30 mouse cellular contexts compared by ENCODE assay signal in genomic region chr4:109988411-109988810, GRCm38 (mm10). TPM values are rescaled to one million over a fixed set of nuclear protein-coding genes. Genes with fewer than 3 reads are reported as not detected.
DNase-seq lines count a peak whose midpoint lies in the region; ATAC-seq lines count a peak whose summit lies in the region.
"Had no signal": no experiment of that assay in that cellular context is flagged by ENCODE, and none has a peak within 500 bp of the region (broad histone marks: within the 10 kb centered on the region; RNA-seq: fewer than 3 reads in every experiment).

No protein-coding gene starts in this region.

- H3K4me2 ChIP-seq in forebrain, embryonic 11.5 days (ENCODE audit: low read depth, low read length, severe bottlenecking), result 0 out of 2 replicates have a peak overlapping the region, but pooled peaks have one; percentile 8
- H3K4me2 ChIP-seq in forebrain, embryonic 14.5 days (ENCODE audit: low read length), result no peak overlapping the region
- no peak overlapping the region for H3K4me2 ChIP-seq in hindbrain, embryonic 11.5 days (replicated peaks; ENCODE audit: low read depth, low read length)
- no peak overlapping the region for H3K4me2 ChIP-seq in midbrain, embryonic 14.5 days (ENCODE audit: low read length)
- H3K4me2 ChIP-seq in midbrain, embryonic 16.5 days (ENCODE audit: low read length), result no peak overlapping the region
- H3K4me2 ChIP-seq: embryonic facial prominence, embryonic 12.5 days; embryonic facial prominence, embryonic 15.5 days; hindbrain, embryonic 13.5 days; intestine, embryonic 15.5 days had no signal

- H3K36me3 ChIP-seq in forebrain, embryonic 11.5 days (ENCODE audit: control insufficient read depth, insufficient read depth, low read length), result no peaks in the 10 kb centered on the region
- no peaks in the 10 kb centered on the region for H3K36me3 ChIP-seq in forebrain, embryonic 14.5 days (ENCODE audit: control insufficient read depth, insufficient read depth, low read length)
- no peaks in the 10 kb centered on the region for H3K36me3 ChIP-seq in hindbrain, embryonic 11.5 days (ENCODE audit: control insufficient read depth, insufficient read depth, low read length)
- H3K36me3 ChIP-seq in hindbrain, embryonic 10.5 days, result no peaks in the 10 kb centered on the region
- H3K36me3 ChIP-seq in midbrain, embryonic 14.5 days (ENCODE audit: control insufficient read depth, insufficient read depth, low read length), result no peaks in the 10 kb centered on the region
- H3K36me3 ChIP-seq in midbrain, embryonic 16.5 days (ENCODE audit: control insufficient read depth, insufficient read depth, low read length), result no peaks in the 10 kb centered on the region
- H3K36me3 ChIP-seq: embryonic facial prominence, embryonic 12.5 days; embryonic facial prominence, embryonic 15.5 days; G1E; hindbrain, embryonic 13.5 days; intestine, embryonic 15.5 days had no signal

- no peak overlapping the region for H3K9ac ChIP-seq in forebrain, embryonic 11.5 days (ENCODE audit: low read length)
- no peak overlapping the region for H3K9ac ChIP-seq in forebrain, embryonic 14.5 days (ENCODE audit: low read length)
- no peak overlapping the region for H3K9ac ChIP-seq in hindbrain, embryonic 11.5 days (ENCODE audit: low read depth, low read length)
- H3K9ac ChIP-seq in midbrain, embryonic 14.5 days (replicated peaks; ENCODE audit: low read length), result no peak overlapping the region
- no peak overlapping the region for H3K9ac ChIP-seq in midbrain, embryonic 16.5 days (ENCODE audit: low read depth, low read length)
- H3K9ac ChIP-seq: embryonic facial prominence, embryonic 12.5 days; embryonic facial prominence, embryonic 15.5 days; hindbrain, embryonic 13.5 days; intestine, embryonic 15.5 days had no signal

- H3K27me3 ChIP-seq in forebrain, embryonic 11.5 days (ENCODE audit: control insufficient read depth, insufficient read depth, low read length), result peaks cover 47% of the 10 kb centered on the region
- H3K27me3 ChIP-seq in forebrain, embryonic 14.5 days (replicated peaks; ENCODE audit: control insufficient read depth, insufficient read depth, low read length), result peaks cover 34% of the 10 kb centered on the region
- peaks cover 76% of the 10 kb centered on the region for H3K27me3 ChIP-seq in hindbrain, embryonic 11.5 days (ENCODE audit: control insufficient read depth, insufficient read depth, low read length)
- H3K27me3 ChIP-seq in hindbrain, embryonic 10.5 days (ENCODE audit: insufficient read depth, poor library complexity, severe bottlenecking), result peaks cover 98% of the 10 kb centered on the region
- peaks cover 84% of the 10 kb centered on the region for H3K27me3 ChIP-seq in midbrain, embryonic 14.5 days (ENCODE audit: control insufficient read depth, insufficient read depth, low read length)
- H3K27me3 ChIP-seq in midbrain, embryonic 16.5 days (ENCODE audit: control insufficient read depth, insufficient read depth, low read depth, low read length), result peaks cover 59% of the 10 kb centered on the region
- H3K27me3 ChIP-seq: CH12.LX, Patski had no signal

- 6% methylated on average over 5 of the region's 5 CpGs for WGBS in forebrain, embryonic 11.5 days
- 35% methylated on average over 4 of the region's 5 CpGs for WGBS in forebrain, embryonic 14.5 days
- 8% methylated on average over 5 of the region's 5 CpGs for WGBS in hindbrain, embryonic 11.5 days
- WGBS in hindbrain, embryonic 10.5 days, result 8% methylated on average over 5 of the region's 5 CpGs
- WGBS in midbrain, embryonic 14.5 days, result 13% methylated on average over 5 of the region's 5 CpGs
- WGBS in midbrain, embryonic 16.5 days, result 6% methylated on average over 5 of the region's 5 CpGs

- peaks cover 14% of the 10 kb centered on the region for H3K4me1 ChIP-seq in forebrain, embryonic 11.5 days (replicated peaks; ENCODE audit: control insufficient read depth, insufficient read depth, low read length)
- H3K4me1 ChIP-seq in forebrain, embryonic 14.5 days (ENCODE audit: control insufficient read depth, insufficient read depth, low read length), result 0 out of 2 replicates have a peak, but pooled peaks cover 3% of the 10 kb centered on the region
- 0 out of 2 replicates have a peak, but pooled peaks cover 3% of the 10 kb centered on the region for H3K4me1 ChIP-seq in hindbrain, embryonic 11.5 days (replicated peaks; ENCODE audit: control insufficient read depth, insufficient read depth, low read length)
- peaks cover 6% of the 10 kb centered on the region; the same call in 1 of the 2 replicates for H3K4me1 ChIP-seq in hindbrain, embryonic 10.5 days (replicated peaks)
- no peaks in the 10 kb centered on the region for H3K4me1 ChIP-seq in midbrain, embryonic 14.5 days (ENCODE audit: control insufficient read depth, insufficient read depth, low read length)
- no peaks in the 10 kb centered on the region for H3K4me1 ChIP-seq in midbrain, embryonic 16.5 days (ENCODE audit: control insufficient read depth, insufficient read depth, low read length)

- no peaks in the 10 kb centered on the region for H3K9me3 ChIP-seq in forebrain, embryonic 11.5 days (ENCODE audit: control insufficient read depth, low read length)
- H3K9me3 ChIP-seq in forebrain, embryonic 14.5 days (replicated peaks; ENCODE audit: control insufficient read depth, low read length), result no peaks in the 10 kb centered on the region
- no peaks in the 10 kb centered on the region for H3K9me3 ChIP-seq in hindbrain, embryonic 11.5 days (ENCODE audit: control insufficient read depth, low read length)
- H3K9me3 ChIP-seq in hindbrain, embryonic 10.5 days, result no peaks in the 10 kb centered on the region
- H3K9me3 ChIP-seq in midbrain, embryonic 14.5 days (ENCODE audit: control insufficient read depth, low read length), result no peaks in the 10 kb centered on the region
- H3K9me3 ChIP-seq in midbrain, embryonic 16.5 days (replicated peaks; ENCODE audit: control insufficient read depth, low read length, poor library complexity, severe bottlenecking), result no peaks in the 10 kb centered on the region; the same call in 1 of the 2 replicates
- H3K9me3 ChIP-seq: embryonic facial prominence, embryonic 12.5 days; embryonic facial prominence, embryonic 15.5 days; hindbrain, embryonic 13.5 days; intestine, embryonic 15.5 days had no signal

- intact Hi-C loops in heart, postnatal 25 days (cut with DNase I), result no loop called here

- ATAC-seq in forebrain, embryonic 11.5 days (replicated peaks; ENCODE audit: low FRiP score), result no peak
- ATAC-seq in forebrain, embryonic 14.5 days, result no peak
- no peak for ATAC-seq in hindbrain, embryonic 11.5 days (ENCODE audit: low FRiP score)
- ATAC-seq in midbrain, embryonic 14.5 days (ENCODE audit: low FRiP score, low TSS enrichment), result no peak
- no peak for ATAC-seq in midbrain, embryonic 16.5 days
- ATAC-seq: hindbrain, embryonic 16.5 days; intestine, embryonic 15.5 days; Patski had no signal

- no peak overlapping the region for H3K4me3 ChIP-seq in forebrain, embryonic 11.5 days (ENCODE audit: low read depth, low read length)
- H3K4me3 ChIP-seq in forebrain, embryonic 14.5 days (ENCODE audit: low read depth, low read length), result no peak overlapping the region
- H3K4me3 ChIP-seq in hindbrain, embryonic 11.5 days (ENCODE audit: low read depth, low read length), result no peak overlapping the region
- no peak overlapping the region for H3K4me3 ChIP-seq in hindbrain, embryonic 10.5 days
- H3K4me3 ChIP-seq in midbrain, embryonic 14.5 days (replicated peaks; ENCODE audit: low read depth, low read length), result no peak overlapping the region
- H3K4me3 ChIP-seq in midbrain, embryonic 16.5 days (ENCODE audit: low read depth, low read length), result no peak overlapping the region
- H3K4me3 ChIP-seq: embryonic facial prominence, embryonic 12.5 days; embryonic facial prominence, embryonic 15.5 days; hindbrain, embryonic 13.5 days; intestine, embryonic 15.5 days had no signal

- no peak for DNase-seq in forebrain, embryonic 11.5 days (ENCODE audit: low spot score)
- DNase-seq in forebrain, embryonic 14.5 days (ENCODE audit: low spot score), result no peak
- peak; percentile 68 for DNase-seq in heart, adult 11 months
- no peak for DNase-seq in heart, postnatal 25 days (ENCODE audit: low spot score)
- DNase-seq in hindbrain, embryonic 11.5 days (ENCODE audit: low spot score), result peak; percentile 18
- no peak for DNase-seq in hindbrain, embryonic 10.5 days (ENCODE audit: low spot score)
- peak; percentile 2 for DNase-seq in midbrain, embryonic 14.5 days
- DNase-seq: adrenal gland, postnatal 10 days; adrenal gland, postnatal 36 days; B cell, adult 2 months; cerebellum, adult 11 months; cerebellum, adult 2 months; cerebellum, adult 9-11 months; cerebellum, postnatal 25 days; gastrocnemius, postnatal 10 days; gastrocnemius, postnatal 36 days; heart, postnatal 4 days; kidney, adult 11 months; kidney, adult 8-10 months had no signal

- no peak overlapping the region for H3K27ac ChIP-seq in forebrain, embryonic 11.5 days (ENCODE audit: low read depth, low read length)
- no peak overlapping the region for H3K27ac ChIP-seq in forebrain, embryonic 14.5 days (ENCODE audit: low read depth, low read length)
- H3K27ac ChIP-seq in hindbrain, embryonic 11.5 days (ENCODE audit: low read depth, low read length), result no peak overlapping the region
- H3K27ac ChIP-seq in hindbrain, embryonic 10.5 days, result no peak overlapping the region
- no peak overlapping the region for H3K27ac ChIP-seq in midbrain, embryonic 14.5 days (replicated peaks; ENCODE audit: low read depth, low read length)
- H3K27ac ChIP-seq in midbrain, embryonic 16.5 days (ENCODE audit: low read length), result no peak overlapping the region
- H3K27ac ChIP-seq: embryonic facial prominence, embryonic 12.5 days; embryonic facial prominence, embryonic 15.5 days; hindbrain, embryonic 13.5 days; intestine, embryonic 15.5 days had no signal

RNA-seq across cellular contexts. Expression of gene Dmrta2, which starts 10.6 kb away (rescaled TPM):
- polyA plus RNA-seq in forebrain, embryonic 11.5 days (2014; fragmentation: Nextera tagmentation; extraction: Ambion mirVana), result 12.5 and 16.9 TPM in 2 replicates
- 4.1 and 5.9 TPM in 2 replicates for polyA plus RNA-seq in forebrain, embryonic 14.5 days (2014; fragmentation: Nextera tagmentation; extraction: Ambion mirVana)
- under 1 TPM in 1 of 2 experiments, not detected in 1; 0.10 TPM for total RNA-seq in heart, postnatal 25 days (2021)
- 0.08 and 0.14 TPM in 2 replicates for polyA plus RNA-seq in hindbrain, embryonic 11.5 days (2014; fragmentation: Nextera tagmentation; extraction: Ambion mirVana)
- 0.30 and 0.41 TPM in 2 replicates for polyA plus RNA-seq in hindbrain, embryonic 10.5 days (2016; fragmentation: Nextera tagmentation; extraction: Ambion mirVana)
- polyA plus RNA-seq in midbrain, embryonic 14.5 days (2014; fragmentation: Nextera tagmentation; extraction: Ambion mirVana), result 1.4 TPM in 2 replicates
- 0.44 and 0.67 TPM in 2 replicates for polyA plus RNA-seq in midbrain, embryonic 16.5 days (2015; fragmentation: Nextera tagmentation; extraction: Ambion mirVana)
- total RNA-seq: gastrocnemius, postnatal 36 days; granulocyte monocyte progenitor cell, adult 5-6 weeks had no signal
- polyA plus RNA-seq: heart, embryonic 14.5 days had no signal

Comparison
In these comparisons a context has a peak if more than half of its experiments do, and no peak if none do; other contexts are left out.
1. DNase-seq: peak in heart, adult 11 months (single experiment), hindbrain, embryonic 11.5 days (single experiment) and midbrain, embryonic 14.5 days (single experiment); none in forebrain, embryonic 11.5 days (single experiment), forebrain, embryonic 14.5 days (single experiment), heart, postnatal 25 days (single experiment) and hindbrain, embryonic 10.5 days (single experiment).